Comparison of ENCODE assay signal across 8 mouse cellular contexts in the genomic region with DNA sequence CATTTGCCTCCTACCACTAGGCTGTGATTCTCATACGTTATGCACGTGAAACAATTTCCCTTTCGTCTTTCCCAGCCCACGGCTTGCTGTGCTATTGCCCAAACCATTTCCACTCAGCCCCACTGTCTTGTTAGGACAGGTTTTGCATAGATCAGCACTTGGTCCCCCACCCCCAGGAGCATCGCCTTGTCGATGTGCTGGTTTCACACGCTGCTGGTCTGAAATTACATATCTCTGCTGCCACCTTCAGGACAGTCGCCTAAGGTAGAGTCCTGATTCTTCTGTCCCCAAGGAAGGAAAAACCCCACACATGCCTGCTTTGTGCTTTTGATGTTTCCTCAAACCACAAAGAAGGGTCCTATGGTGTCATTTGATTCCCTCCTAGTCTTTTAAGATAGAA.
DNase-seq lines count a peak whose midpoint lies in the region; ATAC-seq lines count a peak whose summit lies in the region.
"Had no signal": no experiment of that assay in that cellular context is flagged by ENCODE, and none has a peak within 500 bp of the region (broad histone marks: within the 10 kb centered on the region; RNA-seq: fewer than 3 reads in every experiment).

No protein-coding gene starts in this region.

- no peaks in the 10 kb centered on the region for H3K27me3 ChIP-seq in forebrain, embryonic 14.5 days (replicated peaks; ENCODE audit: control insufficient read depth, insufficient read depth, low read length)

- DNase-seq in 3T3-L1 (ENCODE audit: low read depth, low spot score) (peak; percentile 69), 416B (ENCODE audit: low read depth) (peak; percentile 35)
- peak; percentile 17 for DNase-seq in c-Kit-positive CD71-positive TER-119-positive erythroid progenitor cells, embryonic 14.5 days (ENCODE audit: low spot score)
- DNase-seq in forebrain, embryonic 14.5 days (ENCODE audit: low spot score), result peak; percentile 88
- DNase-seq in kidney, postnatal 25 days, result peak; percentile 44 to 64
- DNase-seq in lung, postnatal 25 days (ENCODE audit: low spot score), result peak; percentile 12
- DNase-seq in right cerebral cortex, postnatal 4 days, result peak; percentile 73

- H3K36me3 ChIP-seq in forebrain, embryonic 14.5 days (ENCODE audit: control insufficient read depth, insufficient read depth, low read length), result no peaks in the 10 kb centered on the region

- ATAC-seq in forebrain, embryonic 14.5 days, result peak; percentile 85

- H3K4me2 ChIP-seq in forebrain, embryonic 14.5 days (ENCODE audit: low read length), result no peak overlapping the region

- no peaks in the 10 kb centered on the region for H3K9me3 ChIP-seq in forebrain, embryonic 14.5 days (replicated peaks; ENCODE audit: control insufficient read depth, low read length)

- no peak overlapping the region for H3K9ac ChIP-seq in forebrain, embryonic 14.5 days (ENCODE audit: low read length)

- 29% methylated on average over 8 of the region's 8 CpGs for WGBS in forebrain, embryonic 14.5 days

- peaks cover 2% of the 10 kb centered on the region; the same call in 1 of the 2 replicates for H3K4me1 ChIP-seq in forebrain, embryonic 14.5 days (ENCODE audit: control insufficient read depth, insufficient read depth, low read length)

- H3K4me3 ChIP-seq in forebrain, embryonic 14.5 days (ENCODE audit: low read depth, low read length), result no peak overlapping the region
- H3K4me3 ChIP-seq: myocyte had no signal

- H3K27ac ChIP-seq in forebrain, embryonic 14.5 days (ENCODE audit: low read depth, low read length), result no peak overlapping the region

Comparison
In these comparisons a context has a peak if more than half of its experiments do, and no peak if none do; other contexts are left out.
1. DNase-seq: peak in every context shown above with its lines; median percentile 88 in forebrain, embryonic 14.5 days; 73 in right cerebral cortex, postnatal 4 days; 69 in 3T3-L1; 54 in kidney, postnatal 25 days; 35 in 416B; 17 in c-Kit-positive CD71-positive TER-119-positive erythroid progenitor cells, embryonic 14.5 days; 12 in lung, postnatal 25 days.